Mouse (Mus musculus): ENCODE measurements around the gene Cracr2a.

GRCm38 (mm10) chr6:127678320-127678719 is 117.2 kb downstream of the Cracr2a start:
- TF ChIP-seq CTCF (IDR thresholded peaks at IDR 0.05; ENCODE audit: low read depth) (no peak), EP300 (IDR thresholded peaks at IDR 0.05; ENCODE audit: low read depth) (no peak)

All from liver, embryonic 14.5 days (tissue).